Mouse (Mus musculus): ENCODE results near the gene Per2.
"Not testable (repeated sequence)": the region's sequence is repeated elsewhere in the genome, so short reads cannot be mapped to it uniquely, and the experiment has no call there.

The Per2 gene

GRCm38 (mm10) chr1:91459059-91459809 is at the start of gene Per2:
Gene Per2, minus strand, starts transcription at chr1:91459324.
- peak; percentile 98 to 99 for DNase-seq (ENCODE audit: low spot score in 2 of 2)

- no peak for DNase-seq (ENCODE audit: low spot score in 2 of 2)
Observed at GRCm38 (mm10) chr1:91504615-91505014, 45.5 kb upstream of the Per2 start.

- no peak for DNase-seq (ENCODE audit: low spot score in 2 of 2)
Observed at GRCm38 (mm10) chr1:91498579-91498978, 39.5 kb upstream of the Per2 start.

- DNase-seq (ENCODE audit: low spot score in 2 of 2) = no peak
Observed at GRCm38 (mm10) chr1:91495321-91495720, 36.2 kb upstream of the Per2 start.

- DNase-seq (ENCODE audit: low spot score in 2 of 2) = peak; percentile 85 to 91
Observed at GRCm38 (mm10) chr1:91494457-91495140, 35.5 kb upstream of the Per2 start, which contains the start of gene Traf3ip1. Gene Traf3ip1, plus strand, starts transcription at chr1:91494647.

- DNase-seq (ENCODE audit: low spot score in 2 of 2) = no peak
Observed at GRCm38 (mm10) chr1:91493938-91494337, 34.8 kb upstream of the Per2 start.

- DNase-seq (ENCODE audit: low spot score in 2 of 2) = no peak
Observed at GRCm38 (mm10) chr1:91492740-91493139, 33.6 kb upstream of the Per2 start.

GRCm38 (mm10) chr1:91490322-91490721 is 31.2 kb upstream of the Per2 start:
- peak in 1 of 2 experiments; percentile 36 for DNase-seq (ENCODE audit: low spot score in 2 of 2)

- no peak for DNase-seq (ENCODE audit: low spot score in 2 of 2)
Observed at GRCm38 (mm10) chr1:91486165-91486564, 27.0 kb upstream of the Per2 start.

GRCm38 (mm10) chr1:91485422-91485821 is 26.3 kb upstream of the Per2 start:
- DNase-seq (ENCODE audit: low spot score in 2 of 2) = no peak

GRCm38 (mm10) chr1:91484011-91484346 is 24.9 kb upstream of the Per2 start:
- no peak for DNase-seq (ENCODE audit: low spot score in 2 of 2)

GRCm38 (mm10) chr1:91483304-91484010 is 24.3 kb upstream of the Per2 start:
- DNase-seq (ENCODE audit: low spot score in 2 of 2) = peak; percentile 81 to 84

GRCm38 (mm10) chr1:91482616-91483211 is 23.6 kb upstream of the Per2 start:
- DNase-seq (ENCODE audit: low spot score in 2 of 2) = no peak

- DNase-seq (ENCODE audit: low spot score in 2 of 2) = no peak
Observed at GRCm38 (mm10) chr1:91478958-91479357, 19.8 kb upstream of the Per2 start.

GRCm38 (mm10) chr1:91478145-91478544 is 19.0 kb upstream of the Per2 start:
- DNase-seq (ENCODE audit: low spot score in 2 of 2) = not testable (repeated sequence)

GRCm38 (mm10) chr1:91469888-91470419 is 10.8 kb upstream of the Per2 start:
- no peak for DNase-seq (ENCODE audit: low spot score in 2 of 2)

- no peak for DNase-seq (ENCODE audit: low spot score in 2 of 2)
Observed at GRCm38 (mm10) chr1:91466186-91466585, 7.1 kb upstream of the Per2 start.

GRCm38 (mm10) chr1:91465244-91465643 is 6.1 kb upstream of the Per2 start:
- no peak for DNase-seq (ENCODE audit: low spot score in 2 of 2)

GRCm38 (mm10) chr1:91464436-91464835 is 5.3 kb upstream of the Per2 start:
- no peak for DNase-seq (ENCODE audit: low spot score in 2 of 2)

GRCm38 (mm10) chr1:91463336-91463995 is 4.3 kb upstream of the Per2 start:
- no peak for DNase-seq (ENCODE audit: low spot score in 2 of 2)

- no peak for DNase-seq (ENCODE audit: low spot score in 2 of 2)
Observed at GRCm38 (mm10) chr1:91460564-91460963, 1.4 kb upstream of the Per2 start.
